Mouse (Mus musculus) olfactory bulb, adult 2 months (tissue): ENCODE measurements around the gene Rbms2.

Experiments used
- CTCF ChIP-seq: fragments of 200-500 bp; IDR thresholded peaks from 2 replicates; pipeline ENCODE4 v1.5.1; 2012; ENCODE audit warnings: low read depth, mild to moderate bottlenecking, low read length, moderate library complexity; ENCODE audit not compliant: insufficient read depth
- POLR2A ChIP-seq: fragments of 200-500 bp; IDR thresholded peaks from 2 replicates; pipeline ENCODE4 v1.6.1; 2012; ENCODE audit warnings: mild to moderate bottlenecking, low read depth, low read length, moderate library complexity; ENCODE audit not compliant: insufficient read depth

DNA sequence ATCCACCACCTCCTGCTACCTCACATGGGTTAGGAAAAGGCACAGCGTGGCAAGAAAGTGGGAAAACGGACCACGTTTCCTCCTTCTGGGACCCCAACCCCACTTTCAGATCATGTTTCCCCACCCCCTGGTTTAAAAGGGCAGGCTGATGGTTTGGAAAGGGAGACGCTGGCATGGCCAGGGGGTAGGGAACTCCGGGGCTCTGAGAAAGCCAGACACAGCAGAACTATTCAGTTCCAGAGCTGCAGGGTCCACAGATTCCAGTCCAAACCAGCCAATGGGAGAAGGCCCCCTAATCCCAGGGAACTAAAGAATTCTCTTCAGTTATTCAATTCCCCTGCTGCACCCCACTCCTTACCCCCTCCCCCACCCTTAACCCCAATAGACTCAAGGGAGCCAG, 45.0 kb upstream of the Rbms2 start:
- TF ChIP-seq CTCF, result no peak
- TF ChIP-seq POLR2A, result no peak
